Mouse (Mus musculus): ENCODE measurements at regions not wholly inside any gene's neighbourhood (a gene's known extent, or its start where the extent isn't known, plus 50 kb on each side); places are given as distances from the start of the nearest gene placed in this dataset.

GRCm38 (mm10) chr14:15698607-15699006, 259.8 kb upstream of the Lrrc3b start:
- 86% methylated on average over 2 of the region's 2 CpGs for WGBS
- Histone ChIP-seq H3K4me2 (ENCODE audit: low read depth, low read length) (no peak overlapping the region), H3K4me3 (replicated peaks; ENCODE audit: low read length) (no peak overlapping the region), H3K9ac (ENCODE audit: low read length) (no peak overlapping the region), H3K36me3 (ENCODE audit: control insufficient read depth, insufficient read depth, low read length) (no peaks in the 10 kb centered on the region), H3K27ac (ENCODE audit: low read length) (no peak overlapping the region), H3K9me3 (replicated peaks; ENCODE audit: control insufficient read depth, low read length) (no peaks in the 10 kb centered on the region), H3K4me1 (ENCODE audit: control insufficient read depth, insufficient read depth, low read length) (no peaks in the 10 kb centered on the region), H3K27me3 (ENCODE audit: control insufficient read depth, insufficient read depth, low read length) (no peaks in the 10 kb centered on the region)
- ATAC-seq (ENCODE audit: insufficient read depth, low FRiP score), result no peak

GRCm38 (mm10) chr14:15722135-15722534, 283.3 kb upstream of the Lrrc3b start:
- Histone ChIP-seq H3K27ac (ENCODE audit: low read length) (no peak overlapping the region), H3K4me1 (ENCODE audit: control insufficient read depth, insufficient read depth, low read length) (no peaks in the 10 kb centered on the region), H3K27me3 (ENCODE audit: control insufficient read depth, insufficient read depth, low read length) (no peaks in the 10 kb centered on the region), H3K9ac (ENCODE audit: low read length) (no peak overlapping the region), H3K9me3 (replicated peaks; ENCODE audit: control insufficient read depth, low read length) (no peaks in the 10 kb centered on the region), H3K4me2 (ENCODE audit: low read depth, low read length) (no peak overlapping the region), H3K36me3 (ENCODE audit: control insufficient read depth, insufficient read depth, low read length) (no peaks in the 10 kb centered on the region), H3K4me3 (replicated peaks; ENCODE audit: low read length) (no peak overlapping the region)
- 62% methylated on average over 1 of the region's 1 CpGs for WGBS
- ATAC-seq (ENCODE audit: insufficient read depth, low FRiP score), result no peak

- 67% methylated on average over 5 of the region's 5 CpGs for WGBS
Observed at GRCm38 (mm10) chr14:15746629-15747238, 307.9 kb upstream of the Lrrc3b start.

GRCm38 (mm10) chr14:15769846-15770448, 331.2 kb upstream of the Lrrc3b start:
- no peaks in the 10 kb centered on the region for H3K27me3 ChIP-seq (ENCODE audit: control insufficient read depth, insufficient read depth, low read length)
- no peak overlapping the region for H3K4me2 ChIP-seq (ENCODE audit: low read depth, low read length)
- no peak for ATAC-seq (ENCODE audit: insufficient read depth, low FRiP score)
- no peaks in the 10 kb centered on the region for H3K36me3 ChIP-seq (ENCODE audit: control insufficient read depth, insufficient read depth, low read length)
- no peak overlapping the region for H3K27ac ChIP-seq (ENCODE audit: low read length)
- no peak overlapping the region for H3K9ac ChIP-seq (ENCODE audit: low read length)
- no peak overlapping the region for H3K4me3 ChIP-seq (replicated peaks; ENCODE audit: low read length)
- no peaks in the 10 kb centered on the region for H3K4me1 ChIP-seq (ENCODE audit: control insufficient read depth, insufficient read depth, low read length)
- H3K9me3 ChIP-seq (replicated peaks; ENCODE audit: control insufficient read depth, low read length), result no peaks in the 10 kb centered on the region
- 67% methylated on average over 6 of the region's 6 CpGs for WGBS

More at GRCm38 (mm10) chr14:15746629-15747238, 307.9 kb upstream of the Lrrc3b start:
- Histone ChIP-seq H3K36me3 (ENCODE audit: control insufficient read depth, insufficient read depth, low read length) (no peaks in the 10 kb centered on the region), H3K9me3 (replicated peaks; ENCODE audit: control insufficient read depth, low read length) (no peaks in the 10 kb centered on the region), H3K9ac (ENCODE audit: low read length) (no peak overlapping the region), H3K4me2 (ENCODE audit: low read depth, low read length) (no peak overlapping the region), H3K27me3 (ENCODE audit: control insufficient read depth, insufficient read depth, low read length) (no peaks in the 10 kb centered on the region), H3K27ac (ENCODE audit: low read length) (no peak overlapping the region), H3K4me3 (replicated peaks; ENCODE audit: low read length) (no peak overlapping the region), H3K4me1 (ENCODE audit: control insufficient read depth, insufficient read depth, low read length) (no peaks in the 10 kb centered on the region)
- ATAC-seq (ENCODE audit: insufficient read depth, low FRiP score), result no peak

GRCm38 (mm10) chr14:15784727-15785126, 345.9 kb upstream of the Lrrc3b start:
- no peak overlapping the region for H3K4me2 ChIP-seq (ENCODE audit: low read depth, low read length)
- no peak overlapping the region for H3K4me3 ChIP-seq (replicated peaks; ENCODE audit: low read length)
- H3K4me1 ChIP-seq (ENCODE audit: control insufficient read depth, insufficient read depth, low read length), result no peaks in the 10 kb centered on the region
- 78% methylated on average over 3 of the region's 3 CpGs for WGBS
- no peak overlapping the region for H3K9ac ChIP-seq (ENCODE audit: low read length)
- no peak overlapping the region for H3K27ac ChIP-seq (ENCODE audit: low read length)
- H3K9me3 ChIP-seq (replicated peaks; ENCODE audit: control insufficient read depth, low read length), result no peaks in the 10 kb centered on the region
- no peaks in the 10 kb centered on the region for H3K36me3 ChIP-seq (ENCODE audit: control insufficient read depth, insufficient read depth, low read length)
- ATAC-seq (ENCODE audit: insufficient read depth, low FRiP score), result no peak
- H3K27me3 ChIP-seq (ENCODE audit: control insufficient read depth, insufficient read depth, low read length), result no peaks in the 10 kb centered on the region

GRCm38 (mm10) chr14:15785230-15785629, 346.4 kb upstream of the Lrrc3b start:
- no peaks in the 10 kb centered on the region for H3K9me3 ChIP-seq (replicated peaks; ENCODE audit: control insufficient read depth, low read length)
- no peak overlapping the region for H3K9ac ChIP-seq (ENCODE audit: low read length)
- no peaks in the 10 kb centered on the region for H3K27me3 ChIP-seq (ENCODE audit: control insufficient read depth, insufficient read depth, low read length)
- ATAC-seq (ENCODE audit: insufficient read depth, low FRiP score), result no peak
- 55% methylated on average over 1 of the region's 1 CpGs for WGBS
- no peak overlapping the region for H3K4me3 ChIP-seq (replicated peaks; ENCODE audit: low read length)
- H3K4me1 ChIP-seq (ENCODE audit: control insufficient read depth, insufficient read depth, low read length), result no peaks in the 10 kb centered on the region
- H3K27ac ChIP-seq (ENCODE audit: low read length), result no peak overlapping the region
- no peak overlapping the region for H3K4me2 ChIP-seq (ENCODE audit: low read depth, low read length)
- H3K36me3 ChIP-seq (ENCODE audit: control insufficient read depth, insufficient read depth, low read length), result no peaks in the 10 kb centered on the region

GRCm38 (mm10) chr14:15795698-15796097, 356.9 kb upstream of the Lrrc3b start:
- Histone ChIP-seq H3K27me3 (ENCODE audit: control insufficient read depth, insufficient read depth, low read length) (no peaks in the 10 kb centered on the region), H3K4me1 (ENCODE audit: control insufficient read depth, insufficient read depth, low read length) (no peaks in the 10 kb centered on the region), H3K27ac (ENCODE audit: low read length) (no peak overlapping the region), H3K9ac (ENCODE audit: low read length) (no peak overlapping the region), H3K4me2 (ENCODE audit: low read depth, low read length) (no peak overlapping the region), H3K36me3 (ENCODE audit: control insufficient read depth, insufficient read depth, low read length) (no peaks in the 10 kb centered on the region), H3K4me3 (replicated peaks; ENCODE audit: low read length) (no peak overlapping the region), H3K9me3 (replicated peaks; ENCODE audit: control insufficient read depth, low read length) (no peaks in the 10 kb centered on the region)
- WGBS, result 62% methylated on average over 3 of the region's 3 CpGs
- no peak for ATAC-seq (ENCODE audit: insufficient read depth, low FRiP score)

GRCm38 (mm10) chr14:15797019-15797418, 358.2 kb upstream of the Lrrc3b start:
- H3K4me2 ChIP-seq (ENCODE audit: low read depth, low read length), result no peak overlapping the region
- no peak for ATAC-seq (ENCODE audit: insufficient read depth, low FRiP score)
- no peaks in the 10 kb centered on the region for H3K9me3 ChIP-seq (replicated peaks; ENCODE audit: control insufficient read depth, low read length)
- H3K27ac ChIP-seq (ENCODE audit: low read length), result no peak overlapping the region
- WGBS, result 27% methylated on average over 2 of the region's 2 CpGs
- H3K27me3 ChIP-seq (ENCODE audit: control insufficient read depth, insufficient read depth, low read length), result no peaks in the 10 kb centered on the region
- H3K36me3 ChIP-seq (ENCODE audit: control insufficient read depth, insufficient read depth, low read length), result no peaks in the 10 kb centered on the region
- H3K4me3 ChIP-seq (replicated peaks; ENCODE audit: low read length), result no peak overlapping the region
- H3K9ac ChIP-seq (ENCODE audit: low read length), result no peak overlapping the region
- no peaks in the 10 kb centered on the region for H3K4me1 ChIP-seq (ENCODE audit: control insufficient read depth, insufficient read depth, low read length)

GRCm38 (mm10) chr14:15801477-15802099, 362.8 kb upstream of the Lrrc3b start:
- Histone ChIP-seq H3K9ac (ENCODE audit: low read length) (no peak overlapping the region), H3K27ac (ENCODE audit: low read length) (no peak overlapping the region), H3K4me1 (ENCODE audit: control insufficient read depth, insufficient read depth, low read length) (no peaks in the 10 kb centered on the region), H3K36me3 (ENCODE audit: control insufficient read depth, insufficient read depth, low read length) (no peaks in the 10 kb centered on the region), H3K27me3 (ENCODE audit: control insufficient read depth, insufficient read depth, low read length) (no peaks in the 10 kb centered on the region), H3K9me3 (replicated peaks; ENCODE audit: control insufficient read depth, low read length) (no peaks in the 10 kb centered on the region), H3K4me2 (ENCODE audit: low read depth, low read length) (no peak overlapping the region), H3K4me3 (replicated peaks; ENCODE audit: low read length) (no peak overlapping the region)
- ATAC-seq (ENCODE audit: insufficient read depth, low FRiP score), result peak; percentile 77; the same call in 1 of the 2 replicates
- 60% methylated on average over 5 of the region's 5 CpGs for WGBS
